Mouse (Mus musculus): Measurements from ENCODE around the gene Pdap1.
"Not testable (repeated sequence)": the region's sequence is repeated elsewhere in the genome, so short reads cannot be mapped to it uniquely, and the experiment has no call there.

Pdap1 gene

GRCm38 (mm10) chr5:145118005-145118404 is 22.0 kb downstream of the Pdap1 start:
- DNase-seq, result no peak

- peak; percentile 77 to 83 for DNase-seq
Observed at GRCm38 (mm10) chr5:145116916-145117315, 23.1 kb downstream of the Pdap1 start.

- no peak for DNase-seq
Observed at GRCm38 (mm10) chr5:145116316-145116715, 23.7 kb downstream of the Pdap1 start.

- DNase-seq, result no peak
Observed at GRCm38 (mm10) chr5:145115736-145116135, 24.3 kb downstream of the Pdap1 start.

GRCm38 (mm10) chr5:145114606-145115473 is 25.2 kb downstream of the Pdap1 start:
- peak; percentile 61 to 68 for DNase-seq

- peak; percentile 30 to 61 for DNase-seq
Observed at GRCm38 (mm10) chr5:145114071-145114605, 25.9 kb downstream of the Pdap1 start, which contains the start of gene Arpc1b. Gene Arpc1b, plus strand, starts transcription at chr5:145114215.

- DNase-seq, result no peak
Observed at GRCm38 (mm10) chr5:145113416-145113815, 26.6 kb downstream of the Pdap1 start.

GRCm38 (mm10) chr5:145112566-145112965 is 27.5 kb downstream of the Pdap1 start:
- no peak for DNase-seq

GRCm38 (mm10) chr5:145110401-145110800 is 29.6 kb downstream of the Pdap1 start:
- no peak for DNase-seq

- DNase-seq, result no peak
Observed at GRCm38 (mm10) chr5:145105694-145106275, 34.3 kb downstream of the Pdap1 start.

GRCm38 (mm10) chr5:145104328-145104727 is 35.7 kb downstream of the Pdap1 start:
- peak in 1 of 2 experiments; percentile 17 for DNase-seq

GRCm38 (mm10) chr5:145102706-145103105 is 37.3 kb downstream of the Pdap1 start:
- DNase-seq, result no peak

GRCm38 (mm10) chr5:145101451-145101850 is 38.6 kb downstream of the Pdap1 start:
- not testable (repeated sequence) for DNase-seq

GRCm38 (mm10) chr5:145100960-145101359 is 39.1 kb downstream of the Pdap1 start:
- DNase-seq, result no peak

GRCm38 (mm10) chr5:145098340-145098821 is 41.7 kb downstream of the Pdap1 start:
- DNase-seq, result no peak

GRCm38 (mm10) chr5:145096195-145096594 is 43.8 kb downstream of the Pdap1 start:
- no peak for DNase-seq

GRCm38 (mm10) chr5:145089878-145090277 is 50.2 kb downstream of the Pdap1 start:
- DNase-seq, result no peak

GRCm38 (mm10) chr5:145088186-145088585 is 51.9 kb downstream of the Pdap1 start:
- no peak for DNase-seq

- peak; percentile 12 to 18 for DNase-seq
Observed at GRCm38 (mm10) chr5:145084822-145085221, 55.2 kb downstream of the Pdap1 start.

GRCm38 (mm10) chr5:145083632-145084451 is 56.2 kb downstream of the Pdap1 start, which contains the start of the genes Arpc1a and Kpna7:
Gene Arpc1a, plus strand, starts transcription at chr5:145083830.
Gene Kpna7, minus strand, starts transcription at chr5:145084030.
- DNase-seq, result peak; percentile 96 to 98

- DNase-seq, result not testable (repeated sequence)
Observed at GRCm38 (mm10) chr5:145083201-145083600, 56.8 kb downstream of the Pdap1 start.

GRCm38 (mm10) chr5:145081866-145082613 is 58.0 kb downstream of the Pdap1 start:
- no peak for DNase-seq

Data from cerebellum, postnatal 10 days (tissue).